Mouse (Mus musculus) ES-CJ7 (cell line): ENCODE measurements around the gene Exoc4.

Source experiments
- DNase-seq: peaks from one replicate; pipeline ENCODE4 v3.0.0; 2011; ENCODE audit warnings: low read depth, low spot score

Exoc4 gene

DNA sequence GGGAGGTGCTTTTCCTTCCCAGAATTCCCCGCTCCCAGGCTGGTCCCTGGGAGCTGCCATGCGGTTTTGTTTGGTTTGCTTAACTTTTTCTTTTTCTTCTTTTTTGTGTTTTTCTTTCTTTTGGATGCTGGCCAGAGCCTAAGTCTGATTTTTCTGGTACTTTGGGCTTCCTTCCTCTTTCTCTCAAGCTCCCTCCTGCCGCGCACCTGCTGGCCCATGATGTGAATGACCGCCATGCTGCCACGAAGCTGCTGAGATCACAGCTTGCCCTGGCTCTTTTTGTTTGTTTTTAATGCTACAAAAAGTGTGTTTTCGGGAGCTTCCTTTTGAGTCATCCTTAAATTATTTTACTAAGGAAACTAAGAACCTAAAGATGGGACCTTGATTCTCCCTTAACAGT lies 751.8 kb downstream of the Exoc4 start:
- DNase-seq: no peak

DNA sequence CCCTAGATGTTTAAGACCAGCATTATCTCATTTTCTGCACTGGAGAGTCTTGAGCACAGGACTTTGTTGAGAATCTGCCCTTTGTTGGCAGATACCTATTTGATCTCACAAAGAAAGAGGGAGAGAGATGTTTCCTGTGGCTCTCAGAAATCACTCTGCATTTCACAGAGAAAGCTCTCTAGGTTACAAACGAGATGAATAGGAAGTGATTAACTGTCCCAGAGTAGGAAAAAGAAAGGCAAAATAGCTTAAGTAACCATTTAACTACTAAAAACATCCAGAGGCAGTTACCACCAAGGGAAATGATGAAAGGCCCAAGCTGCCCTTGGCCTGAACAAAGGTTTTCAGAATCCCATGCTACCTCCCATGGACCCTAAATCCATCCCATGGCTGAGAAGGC lies 754.1 kb downstream of the Exoc4 start:
- peak; percentile 50 for DNase-seq

DNA sequence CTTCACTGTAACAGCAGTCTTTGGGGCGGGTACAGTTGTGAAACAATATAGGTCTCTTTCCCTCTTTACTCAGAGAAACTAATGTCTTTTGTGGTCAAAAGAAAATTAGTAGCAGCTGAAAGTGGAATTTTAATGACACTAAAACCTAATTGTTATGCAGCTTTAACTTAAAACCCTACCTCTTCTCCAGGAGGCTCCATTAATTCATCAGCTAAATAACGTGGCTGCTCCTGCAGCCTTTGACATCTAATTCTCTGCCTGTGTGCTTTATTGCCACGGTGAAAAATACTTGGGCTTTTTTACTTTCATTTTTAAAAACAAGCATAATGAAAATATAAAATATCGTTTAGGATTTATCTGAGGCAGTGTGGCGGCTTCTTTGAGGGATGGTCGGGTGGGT lies 764.6 kb downstream of the Exoc4 start:
- DNase-seq: no peak
